Mouse (Mus musculus): Measurements from ENCODE around the gene Cd200. TPM values are rescaled to one million over a fixed set of nuclear protein-coding genes. Genes with fewer than 3 reads are reported as not detected.
"Not testable (repeated sequence)": the region's sequence is repeated elsewhere in the genome, so short reads cannot be mapped to it uniquely, and the experiment has no call there.

Cd200 gene
- polyA plus RNA-seq, 1 experiment: 30.2 TPM

DNA sequence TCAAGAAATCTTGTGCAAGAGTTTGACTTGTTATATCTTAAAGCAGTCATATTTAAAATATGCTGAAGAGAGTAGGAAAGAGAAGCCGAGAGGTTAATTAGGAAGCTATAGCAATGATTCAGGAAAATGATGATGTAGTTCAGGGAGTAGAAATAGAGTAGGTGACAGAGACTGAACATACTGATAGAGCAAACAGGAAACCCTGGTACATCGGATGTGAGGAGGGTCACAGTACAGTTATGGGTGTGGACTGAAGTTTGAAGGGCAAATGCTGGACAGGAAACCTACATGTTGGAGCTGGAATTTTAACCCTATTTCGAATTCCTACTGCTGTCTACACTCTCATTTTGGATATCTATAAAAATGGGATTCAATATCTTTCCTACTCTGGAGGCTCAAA lies 29.9 kb downstream of the Cd200 start:
- DNase-seq (ENCODE audit: low read depth, low spot score): no peak
- WGBS: 53% methylated on average over 3 of the region's 3 CpGs

DNA sequence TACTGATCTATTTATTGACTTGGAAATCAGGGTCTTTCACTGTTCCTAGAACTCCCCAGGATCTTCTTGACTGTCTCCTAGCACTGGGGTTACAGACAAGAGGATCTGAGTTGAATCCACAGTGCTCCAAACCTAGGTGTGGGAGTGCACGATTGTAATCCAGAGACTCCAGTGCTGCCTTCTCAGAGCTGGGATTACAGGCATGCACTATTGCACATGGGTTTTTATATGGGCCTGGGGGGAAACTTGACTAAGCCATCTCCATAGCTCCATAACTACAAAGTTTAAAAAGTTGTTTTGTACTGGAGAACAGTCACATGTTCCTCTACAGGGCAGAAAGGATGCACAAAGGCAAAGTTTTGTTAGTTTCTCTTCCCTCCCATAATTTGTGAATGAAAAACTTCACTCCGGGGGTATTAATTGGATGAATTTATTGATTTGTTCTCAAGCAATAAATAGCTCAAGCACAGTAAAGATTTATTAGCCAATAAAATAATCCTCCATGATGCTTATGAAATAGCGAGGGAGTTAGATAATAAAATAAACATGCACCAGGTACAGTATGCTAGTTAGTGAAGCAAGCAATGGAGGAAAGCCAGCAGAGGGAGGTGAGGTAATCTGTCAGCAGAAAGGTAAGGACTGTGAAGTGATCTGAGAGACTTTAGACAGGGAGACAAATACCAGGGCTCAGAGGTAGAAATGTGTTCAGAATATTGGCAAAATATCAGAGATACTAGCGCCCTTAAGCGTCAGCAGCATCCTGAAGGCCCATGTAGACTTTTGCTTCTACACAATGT lies 30.5 kb downstream of the Cd200 start:
- WGBS: 69% methylated on average over 5 of the region's 5 CpGs

DNA sequence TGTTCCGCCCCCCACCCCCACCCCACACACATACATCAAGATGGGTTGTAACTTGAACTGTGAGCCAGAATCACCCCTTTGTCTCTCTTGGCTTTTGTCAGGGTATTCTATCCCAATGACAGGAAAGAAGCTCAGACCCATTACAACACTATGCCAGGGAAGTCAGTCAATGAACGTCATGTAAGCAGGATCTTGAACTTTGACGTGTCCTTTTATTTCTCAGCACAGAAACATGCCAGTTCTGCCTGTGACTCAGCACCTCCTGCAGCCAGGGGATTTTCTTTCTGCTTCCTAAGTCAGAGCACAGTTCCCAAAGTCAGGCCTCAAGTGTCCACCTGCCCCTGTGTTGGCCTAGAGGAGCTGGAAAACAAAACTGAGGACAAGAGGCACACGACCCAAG lies 31.5 kb downstream of the Cd200 start:
- 80% methylated on average over 4 of the region's 4 CpGs for WGBS

More for the DNA sequence above, 30.5 kb downstream of the Cd200 start:
- no peak for DNase-seq (ENCODE audit: low read depth, low spot score)

DNA sequence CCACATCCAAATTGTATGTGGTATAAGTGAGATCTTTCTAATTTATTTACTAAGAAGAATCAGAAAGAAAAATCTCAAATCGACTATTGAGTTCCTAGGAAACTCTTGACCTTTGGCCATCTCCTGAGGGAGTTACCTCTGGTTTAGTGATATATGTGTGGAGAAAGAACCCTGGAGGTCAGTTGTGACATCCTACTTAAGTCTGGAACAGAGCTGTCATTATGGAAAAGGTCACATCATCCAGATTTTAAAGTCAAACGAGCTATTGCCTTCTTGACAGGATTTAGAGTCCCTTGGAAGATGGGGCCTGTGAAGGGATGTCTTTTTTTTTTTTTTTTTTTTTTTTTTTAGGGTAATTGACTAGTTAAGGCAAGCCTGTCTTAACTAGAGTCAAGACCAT lies 32.0 kb downstream of the Cd200 start:
- DNase-seq (ENCODE audit: low read depth, low spot score): no peak
- 46% methylated on average over 2 of the region's 2 CpGs for WGBS

More for the DNA sequence above, 31.5 kb downstream of the Cd200 start:
- no peak for DNase-seq (ENCODE audit: low read depth, low spot score)

DNA sequence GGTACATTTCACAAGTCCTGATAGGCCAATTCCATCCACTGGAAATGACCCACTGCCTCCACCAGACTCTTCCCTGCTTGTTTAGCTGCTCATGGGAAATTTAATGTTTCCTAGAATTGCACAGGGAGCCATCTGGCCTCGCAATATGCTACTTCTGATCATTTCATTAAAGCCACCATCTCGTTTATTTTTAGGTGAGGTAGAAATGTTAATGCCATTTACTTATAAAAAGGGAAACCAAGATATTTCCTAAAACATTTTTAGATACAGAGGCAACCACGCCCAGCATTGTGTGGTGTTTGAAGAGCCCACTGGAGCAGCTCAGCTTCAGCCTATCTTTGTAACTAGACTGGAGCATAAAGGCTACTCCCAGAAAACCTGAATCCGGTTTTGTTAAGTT lies 32.6 kb downstream of the Cd200 start:
- DNase-seq (ENCODE audit: low read depth, low spot score): no peak
- 74% methylated on average over 4 of the region's 4 CpGs for WGBS

DNA sequence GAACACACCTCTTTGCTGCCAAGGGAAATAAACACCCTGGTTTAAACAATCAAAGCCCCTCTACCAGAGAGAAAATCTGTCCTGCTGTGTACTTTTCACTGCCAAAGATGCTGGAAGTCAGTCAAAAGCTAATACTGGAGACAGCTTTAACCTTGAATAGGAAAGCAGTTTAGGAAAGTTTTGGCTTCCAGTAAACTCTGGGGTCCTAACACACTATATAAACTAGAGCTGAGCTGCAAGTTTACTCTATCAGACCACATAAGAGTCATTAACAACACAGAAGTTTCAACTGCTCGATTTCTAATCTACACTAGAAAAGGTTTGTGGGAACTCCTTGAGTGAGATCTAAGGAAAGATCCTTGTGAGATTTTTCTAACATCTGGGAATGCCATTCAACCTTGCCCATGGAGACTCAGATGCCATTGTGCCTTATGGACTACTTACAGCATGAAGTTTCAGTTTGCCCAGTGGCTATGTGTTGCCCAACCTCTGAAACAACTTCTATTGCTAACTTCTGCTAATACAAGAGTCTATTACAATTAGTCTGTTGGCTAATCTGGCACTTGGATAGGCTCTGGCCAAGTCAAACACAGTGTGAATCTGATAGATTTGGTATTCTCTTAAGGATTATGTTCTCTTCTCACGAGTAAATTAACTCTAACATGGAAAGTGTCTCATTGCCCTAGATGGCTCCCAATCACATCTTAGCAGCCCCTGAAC lies 33.2 kb downstream of the Cd200 start:
- DNase-seq (ENCODE audit: low read depth, low spot score): no peak
- WGBS: 58% methylated on average over 2 of the region's 2 CpGs

DNA sequence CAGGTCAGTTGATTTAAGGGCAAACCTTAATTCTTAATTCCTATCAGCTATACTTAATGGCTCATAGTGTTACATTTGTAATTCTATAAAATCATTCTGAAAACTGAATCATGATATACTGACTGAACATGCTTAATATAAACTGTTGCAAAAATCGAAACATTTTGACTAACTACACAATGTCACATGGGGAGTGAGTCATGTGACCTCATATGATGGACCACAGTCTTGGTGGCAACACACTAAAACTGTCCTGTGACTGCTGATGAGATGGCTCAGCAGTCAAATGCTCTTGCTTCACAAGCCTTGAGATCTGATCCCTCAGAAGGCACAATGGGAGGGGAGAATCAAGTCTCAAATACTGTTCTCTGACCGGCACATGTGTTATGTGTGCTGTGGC lies 34.8 kb downstream of the Cd200 start:
- no peak for DNase-seq (ENCODE audit: low read depth, low spot score)
- WGBS: 82% methylated on average over 2 of the region's 2 CpGs

DNA sequence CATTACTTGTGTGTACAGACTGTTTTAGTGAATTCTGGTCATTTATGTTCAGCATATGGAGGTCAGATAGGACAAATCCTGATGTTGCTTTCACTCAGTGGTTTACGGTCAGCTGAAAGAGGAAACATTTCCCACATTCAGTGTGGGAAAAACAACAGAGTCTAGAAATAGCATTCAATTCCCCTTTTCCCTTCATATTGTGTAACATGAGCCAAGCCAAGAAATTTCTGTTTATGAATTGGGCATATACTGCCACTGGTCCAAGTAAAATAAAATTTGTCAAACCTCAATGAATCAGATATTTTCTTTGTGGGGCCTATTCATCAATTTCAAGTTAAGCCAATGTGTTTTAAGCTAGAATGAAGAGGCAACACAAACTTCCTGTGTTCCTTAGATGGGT lies 37.8 kb downstream of the Cd200 start:
- no peak for DNase-seq (ENCODE audit: low read depth, low spot score)
- WGBS: 76% methylated on average over 1 of the region's 1 CpGs

DNA sequence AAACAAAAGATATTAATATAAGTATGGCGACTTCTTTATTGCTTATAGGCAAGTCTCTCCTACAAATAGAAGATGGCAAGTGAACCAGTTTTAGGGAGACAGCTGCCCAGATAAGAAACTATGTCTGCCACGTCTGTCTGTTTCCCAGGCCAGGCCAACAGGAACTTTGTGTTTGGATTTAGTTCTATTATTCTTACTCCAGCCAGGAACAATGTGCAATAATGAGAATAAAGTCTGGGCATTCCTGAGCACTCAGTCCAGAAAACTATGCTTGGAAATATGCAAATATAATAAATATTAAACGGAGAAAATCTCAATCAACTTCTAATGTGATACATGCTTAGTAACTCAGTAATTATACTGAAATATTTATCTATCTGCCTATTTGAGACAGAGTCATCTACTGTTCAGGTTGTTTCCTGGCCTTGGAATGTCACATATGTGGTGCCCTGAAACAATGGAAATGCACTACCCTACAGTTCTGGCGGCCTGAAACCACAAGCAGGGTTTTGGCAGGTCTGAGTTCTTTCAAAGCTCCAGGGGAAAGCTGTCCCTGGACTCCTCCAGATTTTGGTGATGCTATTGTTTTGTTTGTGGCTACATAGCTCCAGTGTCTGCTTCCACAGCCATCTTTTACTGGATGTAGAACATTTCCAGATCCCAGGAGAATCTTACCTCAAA lies 39.4 kb downstream of the Cd200 start:
- WGBS: 65% methylated on average over 4 of the region's 4 CpGs

DNA sequence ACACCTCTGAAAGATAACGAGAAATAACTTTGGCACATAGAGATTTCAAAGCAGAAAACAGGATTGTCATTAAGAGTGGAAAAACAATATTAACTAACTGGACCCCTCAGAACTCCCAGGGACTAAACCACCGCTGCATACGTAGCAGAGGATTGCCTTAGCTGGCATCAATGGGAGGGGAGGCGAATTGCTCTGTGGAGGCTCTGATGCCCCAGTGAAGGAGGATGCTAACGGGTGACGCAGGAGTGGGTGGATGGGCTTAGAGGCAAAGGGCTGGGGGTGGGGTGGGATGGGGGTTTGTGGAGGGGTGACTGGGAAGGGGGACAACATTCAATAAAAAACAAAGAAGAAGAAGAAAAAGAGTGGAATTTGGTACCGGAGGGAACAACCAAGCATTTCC lies 42.7 kb downstream of the Cd200 start:
- 61% methylated on average over 7 of the region's 7 CpGs for WGBS
- DNase-seq (ENCODE audit: low read depth, low spot score): no peak

More for the DNA sequence above, 39.4 kb downstream of the Cd200 start:
- DNase-seq (ENCODE audit: low read depth, low spot score): no peak

DNA sequence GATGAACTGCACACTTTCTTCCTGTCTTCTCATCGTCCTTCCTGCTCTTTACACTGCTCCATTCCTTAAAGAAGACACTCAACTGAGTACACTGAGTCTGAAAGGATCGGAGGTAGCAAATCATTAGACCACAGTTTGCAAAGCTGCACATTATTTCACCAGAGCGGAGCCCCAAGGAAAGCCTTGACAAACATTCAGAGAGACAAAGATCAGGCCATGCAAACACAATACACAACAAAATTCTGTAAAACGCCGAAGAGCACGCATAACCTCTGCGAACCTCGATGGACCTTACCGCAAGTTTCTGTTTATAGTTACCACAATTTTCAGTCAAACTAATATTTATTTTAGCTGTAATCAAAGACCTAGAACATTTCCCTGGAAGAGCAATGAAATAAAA lies 43.5 kb downstream of the Cd200 start:
- no peak for DNase-seq (ENCODE audit: low read depth, low spot score)
- WGBS: 30% methylated on average over 9 of the region's 9 CpGs

DNA sequence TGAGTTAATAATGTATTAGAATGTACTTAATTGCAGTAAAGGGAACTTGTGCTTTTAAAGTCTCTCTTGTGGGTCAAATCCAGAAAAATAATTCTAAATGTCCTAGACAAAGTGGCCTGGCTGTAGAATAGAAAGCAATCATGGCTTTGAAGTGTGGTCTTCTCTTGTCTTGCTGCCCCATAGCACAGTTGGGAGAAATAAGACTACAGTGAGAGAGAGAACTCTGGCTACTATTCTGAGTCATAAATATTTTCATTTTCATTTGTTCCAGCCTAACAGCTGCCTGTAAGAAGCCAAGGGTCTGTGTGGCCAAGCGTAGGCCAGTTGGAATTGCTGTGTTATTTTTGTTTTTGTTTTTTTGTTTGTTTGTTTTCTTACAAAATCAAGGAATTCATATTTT lies 44.2 kb downstream of the Cd200 start:
- no peak for DNase-seq (ENCODE audit: low read depth, low spot score)
- 74% methylated on average over 1 of the region's 1 CpGs for WGBS

DNA sequence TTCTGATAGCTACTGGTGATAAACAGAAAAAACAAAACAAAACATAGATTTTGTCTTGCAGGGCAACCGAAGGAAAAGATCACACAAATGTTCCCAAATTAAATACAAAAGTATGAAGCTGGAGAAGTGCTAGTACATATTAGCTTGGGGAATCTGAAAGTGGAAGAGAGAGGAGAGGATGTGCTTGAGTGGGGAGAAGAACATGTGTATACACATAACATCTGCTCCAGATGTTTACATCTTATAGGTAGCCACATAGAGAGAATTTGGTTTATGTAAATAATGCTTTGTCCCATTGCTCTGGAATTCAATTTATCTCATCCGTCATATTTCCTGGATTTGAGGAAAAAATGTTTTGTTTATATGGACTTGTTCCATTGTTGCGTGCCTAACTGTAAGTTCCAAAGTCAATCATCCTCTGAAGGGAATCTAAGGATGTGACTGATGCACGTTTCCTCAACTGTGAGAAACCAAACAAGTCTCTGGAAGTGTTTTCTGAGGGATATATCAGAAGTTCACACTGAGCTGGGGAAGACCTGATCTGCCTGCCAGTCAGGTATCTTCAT lies 45.3 kb downstream of the Cd200 start:
- 66% methylated on average over 4 of the region's 4 CpGs for WGBS
- DNase-seq (ENCODE audit: low read depth, low spot score): no peak

DNA sequence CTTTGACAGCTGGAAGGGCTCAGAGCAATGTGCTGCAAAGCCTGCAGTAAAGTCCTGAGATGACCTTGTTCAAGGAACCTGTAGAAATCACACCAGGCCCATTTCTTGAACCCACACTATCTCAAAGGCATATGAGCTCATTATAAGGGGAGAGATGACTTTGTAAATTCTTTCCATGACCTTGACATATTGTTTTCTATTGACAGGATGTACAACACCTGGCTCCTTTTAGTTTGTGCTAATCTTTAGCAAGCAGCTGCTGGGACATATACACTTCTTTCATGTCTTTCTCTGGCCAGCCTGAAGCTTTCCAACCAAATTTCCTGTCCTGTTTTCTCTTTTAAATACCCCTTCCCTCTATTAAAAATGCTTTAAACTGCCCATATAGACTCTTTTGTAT lies 47.4 kb downstream of the Cd200 start:
- DNase-seq (ENCODE audit: low read depth, low spot score): no peak

DNA sequence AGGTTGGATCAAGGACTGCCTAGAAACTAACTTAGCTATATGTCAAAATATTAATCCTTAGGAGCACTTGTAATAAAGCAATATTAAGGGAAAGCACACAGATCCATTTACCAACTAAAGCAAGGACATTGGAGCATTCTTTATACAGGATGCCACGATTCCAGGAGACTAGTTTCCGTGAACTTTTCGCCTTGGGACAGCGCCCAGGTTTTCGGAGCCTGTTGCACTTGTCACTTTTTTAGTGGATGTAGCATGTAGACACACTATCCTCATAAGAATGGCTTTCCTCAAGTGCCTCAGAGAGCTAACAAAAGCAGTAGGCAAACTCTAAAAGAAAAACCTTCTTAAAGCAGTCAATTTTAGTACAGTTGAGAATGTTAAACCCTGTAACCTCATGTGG lies 50.4 kb downstream of the Cd200 start:
- not testable (repeated sequence) for DNase-seq (ENCODE audit: low read depth, low spot score)
- WGBS: 84% methylated on average over 5 of the region's 5 CpGs

DNA sequence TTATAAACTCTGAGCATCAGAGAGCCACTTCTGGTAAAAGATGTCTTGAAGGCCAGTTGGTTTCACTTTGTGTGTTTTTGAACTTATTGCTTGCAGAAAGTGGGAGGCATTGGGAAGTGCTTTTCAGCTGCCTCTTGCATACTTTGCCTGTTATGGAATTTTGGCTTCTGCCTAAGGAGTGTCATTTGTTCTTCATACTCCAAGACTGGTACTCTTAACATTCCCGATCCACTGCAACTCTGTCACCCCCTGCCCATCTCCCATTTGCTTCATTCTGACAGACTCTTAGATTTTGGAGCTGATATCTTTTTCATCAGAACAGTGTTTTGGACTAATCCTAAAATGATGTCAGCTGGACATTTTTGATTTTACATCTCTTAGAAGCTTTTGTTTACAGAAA lies 51.7 kb downstream of the Cd200 start:
- no peak for DNase-seq (ENCODE audit: low read depth, low spot score)
- WGBS: 56% methylated on average over 1 of the region's 1 CpGs

DNA sequence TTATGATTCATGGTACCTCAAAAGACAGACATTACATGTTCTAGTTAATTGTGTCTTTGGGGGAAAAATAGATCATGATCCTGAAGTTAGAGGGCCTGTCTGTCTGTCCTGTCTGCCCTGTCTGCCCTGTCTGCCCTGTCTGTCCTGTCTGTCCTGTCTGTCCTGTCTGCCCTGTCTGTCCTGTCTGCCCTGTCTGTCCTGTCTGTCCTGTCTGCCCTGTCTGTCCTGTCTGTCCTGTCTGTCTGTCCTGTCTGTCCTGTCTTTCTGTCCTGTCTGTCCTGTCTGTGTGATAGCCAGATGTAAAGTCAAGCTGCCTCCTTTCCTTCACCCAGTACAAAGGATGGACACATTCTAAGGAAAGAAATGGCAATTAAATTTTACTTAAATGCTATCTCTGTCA lies 56.0 kb downstream of the Cd200 start:
- no peak for DNase-seq (ENCODE audit: low read depth, low spot score)

DNA sequence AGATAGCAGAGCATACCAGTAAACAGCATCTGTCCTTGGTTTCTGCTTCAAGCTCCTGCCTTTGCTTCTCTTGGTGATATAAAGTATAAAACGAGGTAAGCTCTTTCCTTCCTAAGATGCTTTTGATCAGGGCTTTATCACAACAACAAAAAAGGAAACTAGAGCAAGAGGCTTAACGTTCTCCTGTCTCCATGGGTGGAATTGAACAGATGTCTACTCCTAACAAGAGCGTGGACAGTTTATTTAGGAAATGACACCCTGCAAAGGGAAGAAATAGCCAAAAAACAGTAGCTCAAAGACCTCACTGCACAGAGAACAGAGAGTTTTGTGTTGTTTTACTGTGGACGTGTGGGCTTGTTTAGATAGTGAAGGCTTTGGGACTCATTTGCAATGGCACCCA lies 58.1 kb downstream of the Cd200 start:
- no peak for DNase-seq (ENCODE audit: low read depth, low spot score)
- 65% methylated on average over 4 of the region's 4 CpGs for WGBS

DNA sequence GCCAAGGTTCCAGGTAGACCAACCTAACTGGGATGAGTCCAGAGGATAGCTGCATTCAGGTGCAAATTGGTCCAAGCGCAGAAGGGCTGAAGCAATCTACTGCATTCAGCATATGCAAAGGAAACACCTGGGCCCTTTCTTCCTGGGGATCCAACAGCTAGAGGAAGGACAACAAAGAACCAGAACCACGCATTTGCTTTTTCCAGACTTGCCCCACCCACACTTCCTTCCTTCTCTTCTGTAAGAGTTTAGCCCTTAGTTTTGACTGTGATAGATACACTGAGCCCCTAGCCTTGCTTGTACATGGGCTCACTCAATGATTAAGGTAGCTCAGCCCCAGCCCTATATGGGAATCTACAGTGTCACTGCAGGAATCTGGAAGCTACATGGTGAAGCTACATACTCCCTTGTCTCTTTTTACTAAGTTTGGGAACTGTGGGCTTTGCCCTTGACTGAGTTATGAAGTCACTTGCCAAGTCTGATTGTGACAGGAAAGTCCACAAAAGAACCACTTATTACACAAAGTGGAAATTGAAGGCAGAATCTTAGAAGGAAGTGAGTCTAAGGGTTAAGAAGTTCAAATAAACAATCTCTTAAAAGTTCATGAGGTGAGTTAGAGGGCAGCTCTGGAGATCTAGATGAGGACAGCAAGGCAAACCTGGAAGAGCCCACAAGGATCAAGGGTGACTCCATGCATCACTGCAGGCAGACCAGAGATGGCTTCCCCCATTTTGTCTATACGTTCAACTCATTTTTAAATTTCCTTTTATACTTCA lies 59.1 kb downstream of the Cd200 start:
- WGBS: 69% methylated on average over 3 of the region's 3 CpGs
- DNase-seq (ENCODE audit: low read depth, low spot score): no peak

DNA sequence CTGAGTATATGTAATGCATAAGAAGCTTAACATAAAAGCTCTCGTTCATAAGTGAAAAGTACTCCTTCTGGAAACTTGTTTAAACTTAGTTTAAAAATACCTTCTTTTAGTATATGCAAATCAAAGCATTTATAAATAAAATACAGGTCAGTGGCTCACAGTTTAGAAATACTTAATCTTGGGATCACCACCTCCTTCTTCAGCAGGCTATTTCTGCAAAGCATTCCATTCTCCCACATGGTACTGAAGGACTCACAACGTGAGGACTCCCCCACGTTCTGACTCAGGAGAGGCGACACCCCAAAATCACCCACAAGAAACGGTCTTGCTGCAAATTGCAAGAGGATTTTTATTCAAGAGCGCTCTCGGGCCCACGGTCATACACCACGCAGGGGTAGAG lies 60.6 kb downstream of the Cd200 start:
- DNase-seq (ENCODE audit: low read depth, low spot score): not testable (repeated sequence)
- WGBS: 89% methylated on average over 9 of the region's 9 CpGs
